Mouse (Mus musculus): ENCODE data around the gene Kcna7.
"Not testable (repeated sequence)": the region's sequence is repeated elsewhere in the genome, so short reads cannot be mapped to it uniquely, and the experiment has no call there.

The Kcna7 gene

GRCm38 (mm10) chr7:45395578-45396336, 9.7 kb upstream of the Kcna7 start, which contains the start of gene Snrnp70:
Gene Snrnp70, minus strand, starts transcription at chr7:45395742.
- peak; percentile 100 for DNase-seq

- DNase-seq, result not testable (repeated sequence)
These were observed 9.1 kb upstream of the Kcna7 start for GRCm38 (mm10) chr7:45396337-45396775.

GRCm38 (mm10) chr7:45396787-45397186, 8.7 kb upstream of the Kcna7 start:
- no peak for DNase-seq

GRCm38 (mm10) chr7:45401521-45402085, 3.9 kb upstream of the Kcna7 start:
- no peak for DNase-seq

GRCm38 (mm10) chr7:45403532-45404261, 1.8 kb upstream of the Kcna7 start:
- DNase-seq, result peak; percentile 69

- no peak for DNase-seq
These were observed 1.0 kb downstream of the Kcna7 start for GRCm38 (mm10) chr7:45406157-45407156.

- DNase-seq, result no peak
These were observed 2.4 kb downstream of the Kcna7 start for GRCm38 (mm10) chr7:45407836-45408235.

GRCm38 (mm10) chr7:45408351-45408750, 2.9 kb downstream of the Kcna7 start:
- no peak for DNase-seq

GRCm38 (mm10) chr7:45408949-45409348, 3.5 kb downstream of the Kcna7 start:
- DNase-seq, result no peak

- no peak for DNase-seq
These were observed 4.2 kb downstream of the Kcna7 start for GRCm38 (mm10) chr7:45409497-45410163.

- no peak for DNase-seq
These were observed 7.0 kb downstream of the Kcna7 start for GRCm38 (mm10) chr7:45412421-45412820.

GRCm38 (mm10) chr7:45413113-45413863, 7.8 kb downstream of the Kcna7 start, which contains the start of gene Ntf5:
Gene Ntf5, plus strand, starts transcription at chr7:45413695.
- peak; percentile 29 for DNase-seq

GRCm38 (mm10) chr7:45413864-45414739, 8.6 kb downstream of the Kcna7 start:
- DNase-seq, result no peak

- no peak for DNase-seq
These were observed 9.3 kb downstream of the Kcna7 start for GRCm38 (mm10) chr7:45414740-45415224.

GRCm38 (mm10) chr7:45415636-45416035, 10.2 kb downstream of the Kcna7 start:
- no peak for DNase-seq

GRCm38 (mm10) chr7:45417962-45418492, 12.6 kb downstream of the Kcna7 start:
- DNase-seq, result no peak

- DNase-seq, result no peak
These were observed 14.6 kb downstream of the Kcna7 start for GRCm38 (mm10) chr7:45419859-45420614.

- DNase-seq, result no peak
These were observed 15.1 kb downstream of the Kcna7 start, which contains the start of gene Lhb for GRCm38 (mm10) chr7:45420615-45420919. Gene Lhb, plus strand, starts transcription at chr7:45420820.

GRCm38 (mm10) chr7:45421194-45421593, 15.7 kb downstream of the Kcna7 start:
- DNase-seq, result no peak
